In the genomic region with DNA sequence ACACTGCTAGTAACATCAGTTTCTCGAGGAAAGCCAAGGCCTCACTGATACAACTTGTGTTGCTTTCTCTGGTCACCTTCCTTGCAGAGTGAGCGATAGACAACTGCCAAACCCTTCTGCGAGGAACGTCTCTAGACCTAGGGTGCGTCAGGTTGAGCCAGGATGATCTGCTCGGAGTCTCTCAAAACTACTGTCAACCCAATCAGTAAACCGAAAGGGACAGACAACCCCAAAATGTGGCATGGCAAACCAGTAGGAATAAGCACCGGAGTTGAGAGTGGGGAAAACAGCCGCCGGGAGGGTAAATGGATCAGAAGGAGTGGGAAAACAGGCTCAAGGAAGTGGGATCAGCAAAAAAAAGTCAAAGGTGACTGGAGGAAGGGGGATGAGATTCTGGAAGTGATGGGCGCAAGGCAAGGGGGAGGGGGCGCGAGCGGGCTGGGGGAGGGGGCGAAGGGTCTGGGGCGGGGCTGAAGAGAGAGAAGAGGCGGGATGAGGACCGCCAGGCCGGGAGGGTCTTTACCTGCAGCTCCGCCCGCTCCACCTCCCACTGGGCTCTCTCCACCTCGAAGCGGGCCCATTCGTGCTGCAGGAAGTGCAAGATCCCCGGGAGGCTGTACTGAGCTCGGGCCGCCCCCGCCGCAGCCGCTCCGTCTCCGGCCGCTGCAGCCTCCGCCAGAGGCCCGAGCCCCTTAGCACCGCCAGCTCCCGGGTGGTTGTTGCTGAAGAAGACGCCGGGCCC, we compare ENCODE assay signal across 8 mouse cellular contexts. TPM values are rescaled to one million over a fixed set of nuclear protein-coding genes. Genes with fewer than 3 reads are reported as not detected.
DNase-seq lines count a peak whose midpoint lies in the region; ATAC-seq and TF ChIP-seq lines count a peak whose summit lies in the region.

No protein-coding gene starts in this region.

- H3K27me3 ChIP-seq in neural tube, embryonic 11.5 days (ENCODE audit: control insufficient read depth, insufficient read depth, low read length) = no peaks in the 10 kb centered on the region
- H3K27me3 ChIP-seq in Patski = no peaks in the 10 kb centered on the region
- H3K27me3 ChIP-seq in heart, embryonic 14.5 days (ENCODE audit: control insufficient read depth, insufficient read depth, low read length) = no peaks in the 10 kb centered on the region
- no peaks in the 10 kb centered on the region for H3K27me3 ChIP-seq in midbrain, embryonic 12.5 days

- no peak for DNase-seq in neural tube, embryonic 11.5 days (ENCODE audit: low spot score)
- DNase-seq in neural tube, embryonic 10.5 days (ENCODE audit: extremely low spot score, low spot score) = no peak
- no peak for DNase-seq in Patski (ENCODE audit: low read depth, low spot score)
- DNase-seq in cerebellum, postnatal 25 days = peak; percentile 42 to 52
- peak; percentile 62 for DNase-seq in left cerebral cortex, postnatal 4 days
- peak; percentile 40 for DNase-seq in thymus, postnatal 25 days

- intact Hi-C loops in left cerebral cortex, postnatal 4 days (cut with DNase I) = no loop called here

- WGBS in neural tube, embryonic 11.5 days = under 1% methylated on average over 22 of the region's 39 CpGs
- WGBS in heart, embryonic 14.5 days = under 1% methylated on average over 34 of the region's 39 CpGs
- under 1% methylated on average over 28 of the region's 39 CpGs for WGBS in midbrain, embryonic 12.5 days

- CTCF ChIA-PET in Patski (lab: Charles Lee) = interaction anchor here (1.1 kb wide), 1 partner anchor 10 kb away, joined by 3 read pairs; no protein-coding TSS in a partner anchor

- peak overlapping the region; percentile 88 for H3K9ac ChIP-seq in neural tube, embryonic 11.5 days (ENCODE audit: low read length)
- H3K9ac ChIP-seq in heart, embryonic 14.5 days (ENCODE audit: low read length) = peak overlapping the region; percentile 98
- peak overlapping the region; percentile 87 for H3K9ac ChIP-seq in midbrain, embryonic 12.5 days (replicated peaks)

- no peaks in the 10 kb centered on the region for H3K36me3 ChIP-seq in neural tube, embryonic 11.5 days (ENCODE audit: control insufficient read depth, insufficient read depth, low read length)
- H3K36me3 ChIP-seq in heart, embryonic 14.5 days (ENCODE audit: control insufficient read depth, insufficient read depth, low read length) = peaks cover 3% of the 10 kb centered on the region; the same call in 1 of the 2 replicates
- no peaks in the 10 kb centered on the region for H3K36me3 ChIP-seq in midbrain, embryonic 12.5 days

- no peak for TF ChIP-seq CTCF in Patski (IDR thresholded peaks at IDR 0.05)

- peaks cover 9% of the 10 kb centered on the region for H3K4me1 ChIP-seq in neural tube, embryonic 11.5 days (ENCODE audit: control insufficient read depth, insufficient read depth, low read length)
- peaks cover 3 to 34% of the 10 kb centered on the region in 2 experiments for H3K4me1 ChIP-seq in heart, embryonic 14.5 days (ENCODE audit: control insufficient read depth in 2 of 2, insufficient read depth in 2 of 2, low read length in 2 of 2)
- peaks cover 21% of the 10 kb centered on the region for H3K4me1 ChIP-seq in midbrain, embryonic 12.5 days

- peak overlapping the region; percentile 90 for H3K4me3 ChIP-seq in neural tube, embryonic 11.5 days (ENCODE audit: low read depth, low read length)
- peak overlapping the region; percentile 70 to 95 for H3K4me3 ChIP-seq in heart, embryonic 14.5 days (ENCODE audit: control insufficient read depth in 1 of 2, insufficient read depth in 1 of 2, low read depth in 1 of 2, low read length in 2 of 2)
- H3K4me3 ChIP-seq in midbrain, embryonic 12.5 days = peak overlapping the region; percentile 89

- H3K4me2 ChIP-seq in neural tube, embryonic 11.5 days (ENCODE audit: low read depth) = peak overlapping the region; percentile 67
- H3K4me2 ChIP-seq in heart, embryonic 14.5 days (ENCODE audit: low read length) = peak overlapping the region; percentile 67
- H3K4me2 ChIP-seq in midbrain, embryonic 12.5 days (replicated peaks) = peak overlapping the region; percentile 83

- peak; percentile 83 for ATAC-seq in neural tube, embryonic 11.5 days (ENCODE audit: insufficient read depth, low FRiP score, low TSS enrichment)
- ATAC-seq in Patski = peak; percentile 76
- peak; percentile 71 for ATAC-seq in heart, embryonic 14.5 days (ENCODE audit: insufficient number of reproducible peaks, insufficient read depth, low FRiP score, low read depth)
- ATAC-seq in midbrain, embryonic 12.5 days (ENCODE audit: low FRiP score, low read depth) = 0 out of 2 replicates have a peak, but pooled peaks have one; percentile 0

- H3K27ac ChIP-seq in neural tube, embryonic 11.5 days (ENCODE audit: low read depth, low read length) = peak overlapping the region; percentile 72
- peak overlapping the region; percentile 82 to 97 for H3K27ac ChIP-seq in heart, embryonic 14.5 days (replicated peaks in 1 of 2; ENCODE audit: control insufficient read depth in 1 of 2, insufficient read depth in 1 of 2, low read depth in 2 of 2, low read length in 2 of 2)
- H3K27ac ChIP-seq in midbrain, embryonic 12.5 days (replicated peaks) = peak overlapping the region; percentile 76

- in situ Hi-C loops in Patski (cut with MboI; ENCODE audit: low pct_unique_long_range_greater_than_20kb) = no loop called here

- POLR2A ChIA-PET in Patski (lab: Charles Lee) = interaction anchor here (0.6 kb wide), 2 partner anchors 135 to 394 kb away, joined by 6 to 7 read pairs; no protein-coding TSS in a partner anchor

- H3K9me3 ChIP-seq in neural tube, embryonic 11.5 days (ENCODE audit: control insufficient read depth, low read length) = no peaks in the 10 kb centered on the region
- no peaks in the 10 kb centered on the region for H3K9me3 ChIP-seq in heart, embryonic 14.5 days (ENCODE audit: control insufficient read depth, low read length)
- no peaks in the 10 kb centered on the region for H3K9me3 ChIP-seq in midbrain, embryonic 12.5 days

RNA-seq across cellular contexts. Expression of gene Strn, which starts 1.1 kb away (rescaled TPM):
- polyA plus RNA-seq in neural tube, embryonic 11.5 days (2014; fragmentation: Nextera tagmentation; extraction: Ambion mirVana) = 7.3 and 7.7 TPM in 2 replicates
- 21.3 TPM for polyA plus RNA-seq in Patski (2021)
- polyA plus RNA-seq in heart, embryonic 14.5 days (2014; fragmentation: Nextera tagmentation; extraction: Ambion mirVana) = 21.6 and 23.3 TPM in 2 replicates
- total RNA-seq in left cerebral cortex, postnatal 4 days (2021) = 10 to 100 TPM; 47.3 to 49.5 TPM
- 7.8 and 10.3 TPM in 2 replicates for polyA plus RNA-seq in midbrain, embryonic 12.5 days (2016; fragmentation: Nextera tagmentation; extraction: Ambion mirVana)

Comparison
In these comparisons a context has a peak if more than half of its experiments do, and no peak if none do; other contexts are left out.
1. ATAC-seq: peak in every context shown above with its lines; median percentile 83 in neural tube, embryonic 11.5 days; 76 in Patski; 71 in heart, embryonic 14.5 days; 0 in midbrain, embryonic 12.5 days.
2. DNase-seq: peak in cerebellum, postnatal 25 days (2 of 2), left cerebral cortex, postnatal 4 days (single experiment) and thymus, postnatal 25 days (single experiment); none in neural tube, embryonic 11.5 days (single experiment), neural tube, embryonic 10.5 days (single experiment) and Patski (single experiment).
3. Peak in every context shown above with its lines, with median percentiles within 50 percentile points of each other: H3K27ac ChIP-seq, H3K4me2 ChIP-seq, H3K4me3 ChIP-seq and H3K9ac ChIP-seq.